Mouse (Mus musculus): ENCODE measurements around the gene Gpc5. TPM values are rescaled to one million over a fixed set of nuclear protein-coding genes. Genes with fewer than 3 reads are reported as not detected.

Gpc5 gene
- total and polyA plus RNA-seq, 2 experiments: not detected

DNA sequence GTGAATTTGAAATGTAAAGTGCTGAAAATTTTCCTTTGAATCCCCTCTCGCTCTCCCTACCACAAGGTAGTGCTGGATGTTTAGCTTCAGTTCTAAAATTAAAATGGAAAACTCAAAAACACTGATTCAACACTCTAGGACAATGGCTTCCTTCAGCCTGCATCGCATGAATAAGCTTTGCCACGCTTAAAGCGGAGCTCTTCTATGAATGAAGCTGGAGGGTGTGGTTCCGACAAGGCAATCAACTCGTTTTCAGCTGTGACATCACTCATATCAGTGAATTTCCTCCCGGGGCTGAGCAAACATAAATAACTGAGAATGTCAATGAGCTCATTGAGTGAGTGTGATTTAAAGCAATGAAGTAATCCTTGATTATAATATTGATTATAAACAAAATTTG is 1461.3 kb downstream of the Gpc5 start:
- H3K4me1 ChIP-seq (ENCODE audit: control insufficient read depth, insufficient read depth, low read length): no peaks in the 10 kb centered on the region
- DNase-seq (ENCODE audit: extremely low read depth, low read depth, low spot score): no peak
- WGBS: 60% methylated on average over 7 of the region's 7 CpGs
- H3K9ac ChIP-seq (ENCODE audit: low read depth, low read length): no peak overlapping the region
- no peaks in the 10 kb centered on the region for H3K36me3 ChIP-seq (ENCODE audit: control insufficient read depth, insufficient read depth, low read length)
- H3K27me3 ChIP-seq (ENCODE audit: control insufficient read depth, insufficient read depth, low read length): no peaks in the 10 kb centered on the region
- no peaks in the 10 kb centered on the region for H3K79me2 ChIP-seq (ENCODE audit: control insufficient read depth, insufficient read depth, low read length)
- no peak for TF ChIP-seq POLR2A (IDR thresholded peaks at IDR 0.05; ENCODE audit: extremely low read depth, insufficient read depth, low read length)
- no peak for TF ChIP-seq CTCF (IDR thresholded peaks at IDR 0.05; ENCODE audit: low read depth, low read length)
- H3K4me3 ChIP-seq (ENCODE audit: insufficient read depth, low read depth, low read length): no peak overlapping the region
- H3K27ac ChIP-seq (replicated peaks; ENCODE audit: insufficient read depth, low read depth, low read length): no peak overlapping the region

DNA sequence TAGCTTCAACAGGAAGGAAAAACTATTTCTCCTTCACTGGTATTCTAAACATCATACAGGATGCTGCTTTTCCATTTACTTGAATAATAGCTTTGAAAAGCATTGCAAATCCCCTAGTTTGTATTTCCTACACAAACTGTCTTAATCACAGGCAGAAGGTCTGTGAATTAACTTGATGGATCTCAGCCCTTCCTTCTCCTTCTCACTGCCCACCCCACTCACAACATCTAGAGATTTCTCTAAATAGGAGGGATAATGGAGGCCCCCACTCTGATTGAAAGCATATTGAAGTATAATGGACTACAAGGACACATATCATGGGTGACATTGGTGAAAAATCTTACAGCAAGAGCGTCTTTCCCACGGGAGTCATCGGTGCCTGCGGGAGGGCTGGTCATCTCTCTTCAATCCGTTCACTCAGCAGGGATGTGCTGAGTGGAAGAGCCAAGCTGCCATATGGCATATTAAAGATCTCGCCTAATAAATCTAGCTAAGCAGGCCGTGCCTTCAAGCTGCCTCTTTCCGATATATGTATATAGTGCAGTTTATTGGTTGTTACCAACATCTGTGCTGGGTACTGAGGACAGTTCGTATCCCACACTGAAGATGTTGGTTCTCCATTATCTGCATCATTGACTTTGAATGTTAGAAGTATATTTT is 1466.3 kb downstream of the Gpc5 start:
- 90% methylated on average over 9 of the region's 9 CpGs for WGBS
- H3K36me3 ChIP-seq (ENCODE audit: control insufficient read depth, insufficient read depth, low read length): no peaks in the 10 kb centered on the region
- H3K79me2 ChIP-seq (ENCODE audit: control insufficient read depth, insufficient read depth, low read length): no peaks in the 10 kb centered on the region
- no peak for TF ChIP-seq CTCF (IDR thresholded peaks at IDR 0.05; ENCODE audit: low read depth, low read length)
- no peak for TF ChIP-seq POLR2A (IDR thresholded peaks at IDR 0.05; ENCODE audit: extremely low read depth, insufficient read depth, low read length)
- H3K27me3 ChIP-seq (ENCODE audit: control insufficient read depth, insufficient read depth, low read length): no peaks in the 10 kb centered on the region
- H3K9ac ChIP-seq (ENCODE audit: low read depth, low read length): no peak overlapping the region
- no peak overlapping the region for H3K27ac ChIP-seq (replicated peaks; ENCODE audit: insufficient read depth, low read depth, low read length)
- no peak overlapping the region for H3K4me3 ChIP-seq (ENCODE audit: insufficient read depth, low read depth, low read length)
- DNase-seq (ENCODE audit: extremely low read depth, low read depth, low spot score): no peak
- no peaks in the 10 kb centered on the region for H3K4me1 ChIP-seq (ENCODE audit: control insufficient read depth, insufficient read depth, low read length)

DNA sequence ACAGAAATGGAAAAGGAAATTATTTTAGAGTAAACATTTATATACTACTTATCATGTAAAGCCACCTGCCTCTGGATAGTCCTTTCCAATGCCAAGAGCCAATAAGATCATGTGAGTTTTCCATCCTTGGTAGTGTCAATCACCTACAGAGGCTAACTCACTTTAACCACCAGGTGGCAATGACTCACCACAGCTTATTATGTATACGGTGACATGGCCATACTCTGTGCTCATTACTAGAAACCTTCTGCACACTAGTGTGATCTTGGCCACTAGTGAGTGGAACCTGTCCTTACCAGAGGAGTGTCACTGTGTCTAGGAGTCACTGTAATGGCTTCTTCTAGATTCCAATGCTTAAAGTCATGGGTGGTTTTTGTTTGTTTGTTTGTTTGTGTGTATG is 1468.0 kb downstream of the Gpc5 start:
- 45% methylated on average over 1 of the region's 1 CpGs for WGBS
- peak; percentile 43 for DNase-seq (ENCODE audit: extremely low read depth, low read depth, low spot score)

More for the DNA sequence above, 1468.0 kb downstream of the Gpc5 start:
- TF ChIP-seq POLR2A (IDR thresholded peaks at IDR 0.05; ENCODE audit: extremely low read depth, insufficient read depth, low read length) (no peak), CTCF (IDR thresholded peaks at IDR 0.05; ENCODE audit: low read depth, low read length) (0 out of 2 replicates have a peak, but pooled peaks have one; percentile 13)
- no peaks in the 10 kb centered on the region for H3K79me2 ChIP-seq (ENCODE audit: control insufficient read depth, insufficient read depth, low read length)
- no peak overlapping the region for H3K27ac ChIP-seq (replicated peaks; ENCODE audit: insufficient read depth, low read depth, low read length)
- H3K4me1 ChIP-seq (ENCODE audit: control insufficient read depth, insufficient read depth, low read length): no peaks in the 10 kb centered on the region
- H3K27me3 ChIP-seq (ENCODE audit: control insufficient read depth, insufficient read depth, low read length): no peaks in the 10 kb centered on the region
- H3K4me3 ChIP-seq (ENCODE audit: insufficient read depth, low read depth, low read length): no peak overlapping the region
- no peak overlapping the region for H3K9ac ChIP-seq (ENCODE audit: low read depth, low read length)
- no peaks in the 10 kb centered on the region for H3K36me3 ChIP-seq (ENCODE audit: control insufficient read depth, insufficient read depth, low read length)
